Mouse (Mus musculus) ES-Bruce4 (cell line): Measurements from ENCODE around the gene Rgs16. TPM values are rescaled to one million over a fixed set of nuclear protein-coding genes. Genes with fewer than 3 reads are reported as not detected.

Experiments
- H3K27ac ChIP-seq: 2 replicates; pipeline ENCODE4 v1.5.1; 2012; ENCODE audit warnings: low read length, inconsistent platforms; ENCODE audit not compliant: insufficient read depth
- H3K27me3 ChIP-seq: 2 replicates; pipeline ENCODE4 v1.6.1; 2012; ENCODE audit warnings: mild to moderate bottlenecking, low read length, inconsistent platforms; ENCODE audit not compliant: control insufficient read depth, poor library complexity, insufficient read depth, severe bottlenecking
- H3K36me3 ChIP-seq: 2 replicates; pipeline ENCODE4 v1.6.1; 2012; ENCODE audit warnings: inconsistent platforms, mild to moderate bottlenecking, low read length, moderate library complexity; ENCODE audit not compliant: control insufficient read depth, poor library complexity, insufficient read depth, severe bottlenecking
- H3K4me1 ChIP-seq: one replicate; pipeline ENCODE4 v1.8.1; 2011; ENCODE audit warnings: low read length; ENCODE audit not compliant: control insufficient read depth, insufficient read depth
- H3K4me3 ChIP-seq: 2 replicates; pipeline ENCODE4 v1.5.1; 2011; ENCODE audit warnings: low read depth, mild to moderate bottlenecking, low read length
- H3K9ac ChIP-seq: 2 replicates; pipeline ENCODE4 v1.6.1; 2012; ENCODE audit warnings: low read depth, mild to moderate bottlenecking, inconsistent platforms; ENCODE audit not compliant: poor library complexity, severe bottlenecking
- H3K9me3 ChIP-seq: replicated peaks from 2 replicates; pipeline ENCODE4 v1.6.1; 2012; ENCODE audit warnings: mild to moderate bottlenecking, low read length, inconsistent platforms; ENCODE audit not compliant: control insufficient read depth, poor library complexity, insufficient read depth, severe bottlenecking
- CTCF ChIP-seq: IDR thresholded peaks from one replicate; pipeline ENCODE4 v1.8.1; 2011; ENCODE audit warnings: low read depth, low read length
- EP300 ChIP-seq: IDR thresholded peaks from 2 replicates; pipeline ENCODE4 v1.6.1; 2011; ENCODE audit warnings: low read depth, low read length; ENCODE audit not compliant: insufficient read depth
- POLR2A ChIP-seq: IDR thresholded peaks from one replicate; pipeline ENCODE4 v1.8.1; 2011; ENCODE audit warnings: low read length; ENCODE audit not compliant: insufficient read depth
- polyA plus RNA-seq: library from polyadenylated mRNA; stranded (reverse); fragments of >200 nt; gene quantifications from 2 replicates; pipeline ENCODE4 v1.2.4, GENCODE M21; 2011; ENCODE audit warnings: low read depth; ENCODE audit not compliant: missing spikeins, insufficient read depth, insufficient read length

Rgs16 gene
- polyA plus RNA-seq, 1 experiment = 5.7 TPM

GRCm38 (mm10) chr1:153778205-153778604, 38.1 kb downstream of the Rgs16 start:
- Histone ChIP-seq H3K27ac (no peak overlapping the region), H3K9ac (no peak overlapping the region), H3K4me3 (no peak overlapping the region), H3K36me3 (no peaks in the 10 kb centered on the region), H3K27me3 (no peaks in the 10 kb centered on the region; the same call in 1 of the 2 replicates), H3K9me3 (no peaks in the 10 kb centered on the region), H3K4me1 (no peaks in the 10 kb centered on the region)
- TF ChIP-seq CTCF (no peak), POLR2A (no peak), EP300 (no peak)

DNA sequence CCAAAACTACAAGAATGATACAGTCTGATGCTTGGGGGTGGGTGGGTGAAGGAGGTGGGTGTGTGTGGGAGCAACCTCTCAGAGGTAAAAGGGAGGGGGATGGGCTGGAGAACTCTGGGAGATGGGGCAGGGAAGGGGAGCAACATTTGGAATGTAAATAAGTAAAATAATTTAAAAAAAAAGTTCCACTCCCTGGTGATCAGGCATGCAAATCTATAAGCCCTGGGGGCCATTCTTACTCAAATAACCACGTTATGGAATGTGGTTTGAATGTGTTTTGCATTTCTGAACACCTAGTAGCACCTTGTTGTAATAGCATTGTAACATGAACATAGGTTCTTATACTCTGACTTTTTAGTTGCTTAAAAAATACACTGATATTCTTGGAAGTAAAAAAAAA, 43.2 kb downstream of the Rgs16 start:
- Histone ChIP-seq H3K9ac (no peak overlapping the region), H3K36me3 (no peaks in the 10 kb centered on the region), H3K4me3 (no peak overlapping the region), H3K27me3 (peaks cover 1% of the 10 kb centered on the region; the same call in 1 of the 2 replicates), H3K27ac (no peak overlapping the region), H3K4me1 (no peaks in the 10 kb centered on the region), H3K9me3 (no peaks in the 10 kb centered on the region)
- TF ChIP-seq CTCF (no peak), POLR2A (no peak), EP300 (no peak)

DNA sequence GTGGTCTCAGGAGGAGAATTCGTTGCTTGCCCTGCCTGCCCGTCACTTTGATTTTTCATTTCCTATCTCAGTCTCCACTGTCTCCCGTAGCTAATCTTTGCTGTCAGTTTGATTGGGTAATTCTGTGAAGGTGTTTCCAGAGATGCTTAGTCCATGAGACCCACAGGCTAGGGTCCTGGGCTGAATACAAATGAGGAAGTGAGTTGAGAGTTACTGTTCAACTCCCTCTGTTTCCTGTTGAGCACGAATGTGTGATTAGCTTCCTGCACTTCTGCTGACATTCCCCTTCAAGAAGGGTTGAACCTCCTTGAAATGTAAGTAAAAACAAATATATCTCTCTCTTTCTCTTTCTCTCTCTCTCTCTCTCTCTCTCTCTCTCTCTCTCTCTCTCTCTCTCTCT, 45.5 kb downstream of the Rgs16 start:
- no peak overlapping the region for H3K4me3 ChIP-seq
- H3K27me3 ChIP-seq = peaks cover 1% of the 10 kb centered on the region; the same call in 1 of the 2 replicates
- no peak overlapping the region for H3K27ac ChIP-seq
- H3K9ac ChIP-seq = no peak overlapping the region
- no peaks in the 10 kb centered on the region for H3K36me3 ChIP-seq
- TF ChIP-seq POLR2A (no peak), CTCF (no peak), EP300 (no peak)
- H3K9me3 ChIP-seq = no peaks in the 10 kb centered on the region
- H3K4me1 ChIP-seq = no peaks in the 10 kb centered on the region

DNA sequence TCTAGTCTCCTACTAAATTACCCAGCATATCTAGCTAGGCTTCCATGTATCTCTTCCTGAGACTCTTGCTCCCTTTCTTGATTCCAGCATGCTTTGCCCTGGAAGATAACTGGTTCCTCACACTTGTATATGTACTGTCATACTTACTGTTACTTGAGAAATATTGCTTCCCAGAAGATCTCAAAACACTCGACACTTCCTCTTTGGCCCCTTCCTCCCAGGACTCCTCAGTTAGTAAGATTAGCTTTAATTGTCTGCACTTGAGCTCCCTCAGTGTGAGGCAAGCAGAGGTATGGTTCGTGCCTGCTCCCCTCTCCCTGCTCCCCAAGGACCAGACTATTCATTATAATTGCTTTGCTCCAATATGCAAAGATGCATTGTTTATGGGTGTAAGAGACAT, 50.6 kb downstream of the Rgs16 start:
- no peak overlapping the region for H3K4me3 ChIP-seq
- no peaks in the 10 kb centered on the region for H3K27me3 ChIP-seq
- H3K27ac ChIP-seq = no peak overlapping the region
- no peak overlapping the region for H3K9ac ChIP-seq
- no peaks in the 10 kb centered on the region for H3K4me1 ChIP-seq
- H3K9me3 ChIP-seq = no peaks in the 10 kb centered on the region
- TF ChIP-seq POLR2A = no peak
- TF ChIP-seq EP300 = no peak
- TF ChIP-seq CTCF = no peak
- H3K36me3 ChIP-seq = no peaks in the 10 kb centered on the region

GRCm38 (mm10) chr1:153794241-153794640, 54.1 kb downstream of the Rgs16 start:
- no peak overlapping the region for H3K4me3 ChIP-seq
- H3K9ac ChIP-seq = no peak overlapping the region
- no peak overlapping the region for H3K27ac ChIP-seq
- H3K9me3 ChIP-seq = no peaks in the 10 kb centered on the region
- TF ChIP-seq CTCF = no peak
- no peak for TF ChIP-seq EP300
- no peak for TF ChIP-seq POLR2A
- H3K27me3 ChIP-seq = no peaks in the 10 kb centered on the region
- H3K36me3 ChIP-seq = no peaks in the 10 kb centered on the region
- H3K4me1 ChIP-seq = no peaks in the 10 kb centered on the region

Other genes with a start within 250 kb of the Rgs16 start
- gene Npl, start 190.3 kb upstream of the Rgs16 start, polyA plus RNA-seq = 9.2 and 10.0 TPM in 2 replicates
- 0.10 TPM in 1 of 2 replicates, not detected in the other for gene Rgs8, start 87.3 kb upstream of the Rgs16 start, polyA plus RNA-seq
- 0.90 and 1.1 TPM in 2 replicates for gene Rnasel, start 9.1 kb downstream of the Rgs16 start, polyA plus RNA-seq
- not detected in 2 replicates for gene Rgsl1, start 103.8 kb downstream of the Rgs16 start, polyA plus RNA-seq
- gene Teddm1b, start 134.0 kb downstream of the Rgs16 start, polyA plus RNA-seq = not detected in 2 replicates
- gene Teddm1a, start 151.4 kb downstream of the Rgs16 start, polyA plus RNA-seq = not detected in 2 replicates
- gene Glul, start 159.6 kb downstream of the Rgs16 start, polyA plus RNA-seq = 94.1 and 97.0 TPM in 2 replicates
- 0.64 TPM in 1 of 2 replicates, not detected in the other for gene Teddm2, start 159.9 kb downstream of the Rgs16 start, polyA plus RNA-seq